Mouse (Mus musculus) embryonic fibroblast, embryonic 13.5 days (primary cell): ENCODE measurements around the gene Cfap20.

Experiments
- CTCF ChIP-seq: IDR thresholded peaks from 2 replicates; pipeline ENCODE4 v1.5.1; 2011; ENCODE audit warnings: mild to moderate bottlenecking, control low read depth, low read length, moderate library complexity, borderline replicate concordance; ENCODE audit not compliant: insufficient read depth
- POLR2A ChIP-seq: IDR thresholded peaks from 2 replicates; pipeline ENCODE4 v1.6.1; 2011; ENCODE audit warnings: low read depth, mild to moderate bottlenecking, control low read depth, low read length, moderate library complexity

DNA sequence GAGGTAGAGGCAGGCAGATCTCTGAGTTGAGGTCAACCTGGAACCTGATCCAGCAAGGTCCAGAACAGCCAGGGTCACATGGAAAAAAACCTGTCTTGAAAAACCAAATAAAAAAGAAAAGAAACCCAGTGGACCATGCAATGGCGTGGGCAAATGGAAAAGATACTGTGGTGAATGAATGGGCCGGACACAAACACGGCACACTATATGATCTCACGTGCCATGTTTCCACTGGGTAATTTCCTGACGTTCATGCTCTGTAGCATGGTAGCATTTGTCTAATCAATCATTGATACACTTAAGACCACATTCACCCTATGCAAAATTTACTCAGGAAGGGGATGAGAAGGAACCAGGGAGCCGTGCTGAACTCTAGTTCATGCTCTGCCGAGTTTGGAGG lies 43.6 kb downstream of the Cfap20 start:
- TF ChIP-seq CTCF (no peak), POLR2A (no peak)
